Mouse (Mus musculus) right cerebral cortex, postnatal 25 days (tissue): ENCODE measurements at regions not wholly inside any gene's neighbourhood (a gene's known extent, or its start where the extent isn't known, plus 50 kb on each side); places are given as distances from the start of the nearest gene placed in this dataset.

Experiments used
- DNase-seq: peaks from one replicate; pipeline ENCODE4 v3.0.0; 2022

DNA sequence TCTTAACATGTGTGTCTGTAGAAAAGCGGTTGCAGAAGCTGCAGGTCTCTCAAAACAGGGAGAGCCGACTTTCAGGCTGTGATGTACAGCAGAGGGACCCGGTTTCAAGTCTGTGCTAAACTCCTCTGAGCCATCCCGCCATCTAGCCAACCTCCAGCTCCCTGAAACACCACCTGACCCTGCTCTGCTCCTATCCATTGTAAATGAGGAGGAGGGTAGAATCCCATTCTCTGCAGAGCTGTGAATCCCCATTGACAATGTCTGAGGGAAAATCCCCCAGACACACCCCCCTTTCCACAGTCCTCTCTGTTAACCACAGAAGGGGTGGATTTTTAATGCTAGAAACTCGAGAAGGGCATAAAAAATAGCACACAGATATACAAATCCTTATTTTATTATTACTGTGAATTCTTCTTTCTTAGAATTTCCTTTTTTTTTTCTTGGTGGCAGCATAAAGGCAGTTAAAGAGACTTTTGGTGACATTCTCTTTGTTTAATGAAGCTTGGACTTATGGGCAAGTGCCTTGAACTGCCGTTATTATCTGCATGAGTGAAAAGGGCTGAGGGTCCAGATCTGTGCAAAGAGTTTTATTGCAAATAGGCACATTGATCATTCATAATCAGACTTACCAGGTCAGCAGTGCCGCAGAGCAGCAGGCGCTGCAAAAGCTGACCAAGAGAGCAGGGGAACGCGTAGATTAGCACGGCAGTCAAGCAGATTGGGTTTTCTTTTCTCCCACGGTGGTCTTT is 111.3 kb upstream of the Paqr3 start:
- DNase-seq = no peak

GRCm38 (mm10) chr5:97218712-97219111 is 107.3 kb upstream of the Paqr3 start:
- DNase-seq = no peak

- no peak for DNase-seq
Observed at GRCm38 (mm10) chr5:97205606-97206005, 94.2 kb upstream of the Paqr3 start.

GRCm38 (mm10) chr5:97204337-97204736 is 92.9 kb upstream of the Paqr3 start:
- DNase-seq = no peak

DNA sequence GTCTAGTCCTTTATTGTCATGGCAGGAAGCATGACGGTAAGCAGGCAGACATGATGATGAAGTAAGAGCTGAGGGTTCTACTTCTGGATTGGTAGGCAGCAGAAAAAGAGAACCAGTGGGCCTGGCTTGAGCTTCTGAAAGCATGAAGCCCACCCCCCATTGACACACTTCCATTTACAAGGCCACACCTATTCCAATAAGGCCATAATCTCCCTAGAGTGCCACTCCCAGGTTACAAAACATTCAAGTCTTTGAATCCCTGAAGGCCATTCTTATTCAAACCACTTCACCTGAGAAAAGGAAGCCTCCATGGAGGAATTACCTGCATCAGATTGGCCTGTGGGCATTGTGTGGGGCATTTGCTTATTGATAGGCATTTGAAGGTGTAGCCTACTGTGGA is 92.2 kb upstream of the Paqr3 start:
- no peak for DNase-seq

GRCm38 (mm10) chr5:97202557-97202956 is 91.2 kb upstream of the Paqr3 start:
- DNase-seq = no peak

- DNase-seq = no peak
Observed at GRCm38 (mm10) chr5:97200655-97201054, 89.3 kb upstream of the Paqr3 start.

- no peak for DNase-seq
Observed at GRCm38 (mm10) chr5:97195281-97195660, 83.9 kb upstream of the Paqr3 start.

GRCm38 (mm10) chr5:97194656-97195280 is 83.4 kb upstream of the Paqr3 start:
- DNase-seq = no peak

DNA sequence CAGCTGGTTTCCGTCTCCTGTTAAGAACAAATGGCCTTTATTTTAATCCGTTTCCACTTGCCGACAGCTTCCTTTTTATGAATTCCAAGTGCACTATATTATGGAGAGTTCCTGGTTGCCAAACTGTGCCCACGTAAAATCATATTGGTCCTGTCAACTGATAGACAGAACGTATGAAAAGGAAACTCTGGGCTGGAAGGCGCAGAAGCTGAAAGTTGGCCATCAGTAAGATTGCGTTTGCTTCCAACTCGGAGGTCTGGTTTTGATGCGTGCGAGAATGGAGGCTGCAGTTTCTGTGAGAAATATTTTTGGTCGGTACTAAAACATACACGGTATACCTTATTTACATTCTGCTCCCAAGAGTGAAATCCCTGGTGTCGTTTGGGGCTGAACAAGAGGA is 81.3 kb upstream of the Paqr3 start:
- no peak for DNase-seq

DNA sequence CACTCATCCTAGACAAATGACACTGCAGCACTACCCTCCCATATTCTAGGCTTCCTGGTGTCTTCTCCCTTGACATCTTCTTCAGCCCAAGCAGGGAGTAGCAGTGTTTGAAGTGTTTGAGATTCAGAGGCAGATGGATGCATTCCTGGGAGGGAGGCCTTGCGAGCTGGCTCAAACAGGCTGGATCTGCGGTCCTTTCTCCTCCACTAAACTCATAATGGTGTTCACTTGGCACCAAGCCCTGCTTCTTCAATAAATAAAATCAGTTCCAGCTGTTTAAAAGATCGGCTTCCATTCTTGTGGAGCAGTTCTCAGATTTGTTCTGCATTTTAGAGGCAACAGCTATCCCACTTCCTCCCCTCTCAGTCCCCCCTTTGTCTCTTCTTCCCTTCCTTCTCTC is 79.3 kb upstream of the Paqr3 start:
- no peak for DNase-seq

DNA sequence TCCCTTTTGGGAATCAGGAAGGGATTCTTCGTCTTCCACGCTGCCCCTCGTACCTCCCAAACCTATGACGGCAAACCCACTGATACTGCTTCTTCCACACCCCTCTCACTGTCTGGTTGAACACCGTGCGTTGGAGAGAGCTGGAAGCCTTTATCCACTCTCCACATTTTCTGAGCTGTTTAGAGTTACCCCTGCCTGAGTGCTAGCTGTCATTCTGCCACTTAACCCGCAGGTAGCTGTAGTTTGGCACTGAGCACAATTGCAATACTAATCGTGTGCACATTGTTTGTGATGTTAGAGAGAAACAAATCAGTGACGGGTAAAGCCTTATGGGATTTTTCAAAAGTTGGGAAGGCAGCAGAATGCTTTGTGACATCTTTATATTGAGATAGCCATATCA is 73.1 kb upstream of the Paqr3 start:
- no peak for DNase-seq

DNA sequence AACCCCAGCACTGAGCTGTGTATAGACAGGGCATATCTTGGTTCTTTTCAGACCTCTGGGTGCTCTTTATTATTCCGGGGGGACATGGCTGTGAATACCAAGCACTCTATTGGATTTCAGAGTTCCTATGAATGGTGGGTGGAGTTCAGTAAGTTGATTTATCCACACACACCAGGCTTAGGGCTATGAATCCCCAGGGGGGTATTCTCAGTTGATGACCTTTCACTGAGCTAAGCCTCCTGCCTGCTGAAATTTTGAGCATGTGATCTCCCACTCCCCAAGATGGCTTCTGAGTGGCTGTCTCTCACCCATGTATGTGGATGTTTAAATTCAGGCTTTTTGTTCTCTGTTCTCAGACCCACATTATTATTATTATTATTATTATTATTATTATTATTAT is 69.9 kb upstream of the Paqr3 start:
- DNase-seq = no peak

- no peak for DNase-seq
Observed at GRCm38 (mm10) chr5:97174446-97174845, 63.0 kb upstream of the Paqr3 start.

GRCm38 (mm10) chr5:97167401-97168249 is 56.2 kb upstream of the Paqr3 start:
- DNase-seq = no peak

DNA sequence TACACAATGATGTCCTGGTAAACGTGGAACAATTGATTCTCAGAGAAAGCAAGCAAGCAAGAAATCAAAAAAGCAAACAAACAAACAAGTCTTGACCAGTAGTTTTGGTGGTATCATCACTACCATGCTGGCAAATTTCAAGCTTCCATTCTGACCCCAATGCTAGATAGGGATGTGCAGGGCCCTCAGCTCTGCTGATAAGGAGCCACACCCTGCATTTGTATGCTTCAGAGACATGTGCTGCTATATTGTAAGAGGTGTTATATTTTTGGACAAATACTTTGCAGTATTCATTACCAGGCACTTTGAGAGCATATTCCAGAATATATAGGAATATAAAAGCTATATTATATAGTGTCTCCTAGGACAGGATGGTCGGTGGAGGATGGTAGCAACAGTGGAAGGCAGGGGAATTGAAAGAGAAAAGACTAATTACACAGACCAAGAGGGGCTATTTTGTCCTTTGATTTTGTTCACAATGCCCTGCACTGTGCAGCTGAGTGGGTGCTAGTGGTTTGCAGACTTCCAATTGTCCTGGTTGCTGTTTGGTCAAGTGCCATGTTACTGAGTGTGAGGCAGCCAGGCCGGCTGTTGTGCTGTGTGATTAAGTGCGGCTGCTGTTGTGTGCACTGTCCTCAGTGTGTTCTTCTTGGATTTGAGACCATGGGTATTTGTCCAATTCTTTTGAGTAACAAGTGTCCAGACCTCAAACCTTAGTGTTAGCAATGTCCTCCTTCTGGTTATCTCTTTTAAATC is 54.9 kb upstream of the Paqr3 start:
- DNase-seq = no peak
